Mouse (Mus musculus): ENCODE data around the gene Itpkc.

DNA sequence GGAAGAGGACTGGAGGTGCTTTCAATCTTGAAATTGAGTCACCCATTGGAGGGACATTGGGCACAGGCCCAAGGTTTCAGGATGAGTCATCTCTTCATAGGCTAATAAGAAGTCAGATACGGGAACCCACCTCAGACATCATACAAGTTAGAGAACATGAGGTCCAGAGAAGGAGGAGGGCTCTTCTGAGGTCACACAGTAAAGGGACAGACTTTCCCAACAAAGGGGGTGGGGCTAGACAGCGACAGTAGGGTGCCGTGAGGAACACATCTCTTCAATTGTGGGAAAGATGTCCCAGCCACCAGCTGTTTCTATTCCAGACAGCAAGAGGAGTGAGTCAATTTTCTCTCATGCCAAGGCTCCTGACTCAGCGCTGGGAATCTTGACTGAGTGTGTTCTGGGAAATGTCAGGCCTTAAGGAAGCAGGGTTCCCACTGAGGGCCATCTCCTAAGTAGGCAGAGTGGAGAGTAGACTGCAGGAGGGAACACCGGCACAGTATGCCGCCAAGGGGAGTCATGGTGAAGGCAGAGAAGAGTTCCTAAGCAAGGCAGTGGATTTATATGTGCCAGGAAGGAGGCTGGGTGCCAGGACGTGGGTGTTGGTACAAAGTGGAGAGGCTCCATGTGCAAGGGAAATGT, 3.4 kb upstream of the Itpkc start:
- TF ChIP-seq CTCF (conservative IDR thresholded peaks at IDR 0.05; ENCODE audit: low read length), result no peak
- no peak for TF ChIP-seq POU5F1 (IDR thresholded peaks at IDR 0.05; ENCODE audit: borderline replicate concordance, low read length)

Data from E14TG2a.4 (cell line).